Mouse (Mus musculus): ENCODE measurements at regions not wholly inside any gene's neighbourhood (a gene's known extent, or its start where the extent isn't known, plus 50 kb on each side); places are given as distances from the start of the nearest gene placed in this dataset.

DNA sequence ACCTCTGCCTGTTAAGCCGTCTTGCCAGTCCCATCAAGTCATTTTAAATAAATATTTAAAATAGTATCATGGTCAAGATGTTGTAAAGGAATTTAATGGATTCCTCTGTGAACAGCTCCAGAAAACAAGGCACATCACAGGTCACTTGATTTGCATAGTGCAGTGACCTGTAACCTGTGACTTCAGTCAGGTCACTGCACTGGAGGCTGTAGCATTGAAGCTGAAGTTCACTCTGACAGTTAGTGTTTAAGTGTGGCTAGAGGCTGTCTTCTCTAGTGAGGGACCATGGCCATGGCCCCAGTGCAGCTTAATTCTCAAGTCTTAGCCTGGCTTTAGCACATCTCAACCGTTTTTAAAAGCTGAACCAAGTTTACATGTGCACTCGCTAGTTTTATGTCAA is 68.1 kb upstream of the Ercc4 start:
- no peak for DNase-seq (ENCODE audit: low spot score)

DNA sequence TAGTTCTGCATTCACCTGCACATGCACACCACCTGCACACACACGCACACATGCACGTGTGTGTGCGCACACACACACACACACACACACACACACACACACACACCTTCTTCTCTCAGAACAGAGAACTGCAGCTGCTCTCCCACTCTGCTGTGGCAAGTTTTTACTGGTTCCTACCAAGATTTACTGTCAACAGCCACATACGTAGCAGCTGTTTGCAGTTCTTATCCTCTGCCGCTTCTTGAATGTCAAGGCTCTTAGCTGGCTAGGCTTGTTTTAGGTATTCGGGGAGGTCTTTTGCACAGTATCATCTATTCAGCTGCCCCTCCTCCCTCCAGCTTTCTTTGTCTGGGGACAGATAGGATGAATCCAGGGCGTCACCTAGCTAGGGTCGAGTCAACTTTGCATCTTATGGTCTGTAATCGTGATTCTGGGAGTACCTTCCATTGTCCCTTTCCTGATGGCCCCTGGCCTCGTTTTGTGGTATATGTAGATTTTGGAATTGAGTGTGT is 64.3 kb upstream of the Ercc4 start:
- no peak for DNase-seq (ENCODE audit: low spot score)

- DNase-seq (ENCODE audit: low spot score): peak; percentile 26
Measured at GRCm38 (mm10) chr16:13046366-13047120, 62.9 kb upstream of the Ercc4 start.

DNA sequence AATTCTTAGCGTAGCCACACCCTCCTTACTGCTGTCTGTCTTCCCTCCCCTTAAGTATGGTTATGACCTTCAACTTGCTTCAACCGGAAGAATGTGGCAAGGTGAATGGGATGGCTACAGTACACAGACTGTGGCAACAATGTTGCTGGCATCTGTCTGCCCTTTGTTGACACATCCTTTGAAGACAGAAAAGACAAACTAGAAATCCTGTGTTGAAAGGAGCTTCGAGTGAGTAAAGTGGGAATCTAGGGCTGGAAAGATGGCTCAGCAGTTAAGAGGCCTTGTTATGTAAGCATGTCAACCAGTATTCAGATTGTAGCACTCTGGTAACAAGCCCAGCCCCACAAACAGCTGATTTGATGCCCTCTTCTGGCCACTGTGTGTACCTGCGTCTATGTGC is 60.2 kb upstream of the Ercc4 start:
- no peak for DNase-seq (ENCODE audit: low spot score)

- no peak for DNase-seq (ENCODE audit: low spot score)
Measured at GRCm38 (mm10) chr16:13050225-13050892, 59.1 kb upstream of the Ercc4 start.

DNA sequence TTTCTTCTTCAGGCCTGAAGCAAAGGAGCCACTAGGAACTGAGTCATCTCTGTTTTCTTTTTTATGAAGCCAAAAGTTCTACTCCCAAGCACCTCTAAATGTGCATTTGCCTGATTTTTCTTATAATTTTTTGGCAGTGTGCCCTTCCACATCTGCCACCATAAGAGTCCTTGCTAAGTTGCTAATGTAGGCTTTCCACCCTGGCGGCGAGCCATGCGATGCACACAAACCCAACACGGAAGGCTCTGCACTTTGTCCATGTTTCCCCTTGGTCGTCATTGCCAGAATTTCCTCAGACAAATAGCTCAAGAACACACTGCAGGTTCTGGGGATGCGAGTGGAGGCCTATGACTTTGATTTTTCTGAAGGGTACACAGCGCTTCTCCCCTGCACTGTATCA is 54.5 kb upstream of the Ercc4 start:
- DNase-seq (ENCODE audit: low spot score): no peak
